Comparison of ENCODE assay signal across 18 mouse cellular contexts in genomic region chr2:131808856-131809255, GRCm38 (mm10). TPM values are rescaled to one million over a fixed set of nuclear protein-coding genes. Genes with fewer than 3 reads are reported as not detected.
A peak's percentile ranks its signal among the peaks of the same experiment; 100 is the strongest.
DNase-seq lines count a peak whose midpoint lies in the region; ATAC-seq and TF ChIP-seq lines count a peak whose summit lies in the region.
"Had no signal": no experiment of that assay in that cellular context is flagged by ENCODE, and none has a peak within 500 bp of the region (broad histone marks: within the 10 kb centered on the region; RNA-seq: fewer than 3 reads in every experiment).

No protein-coding gene starts in this region.

- DNase-seq in hindbrain, embryonic 14.5 days (ENCODE audit: low spot score), result no peak
- DNase-seq in stomach, postnatal 0 days (ENCODE audit: low spot score), result no peak
- no peak for DNase-seq in thymus, postnatal 10 days (ENCODE audit: low spot score in 2 of 2)
- DNase-seq in adrenal gland, postnatal 25 days, result no peak
- DNase-seq: cerebellum, adult 9-10 months; gastrocnemius, postnatal 14 days; lung, postnatal 14 days; right cerebral cortex, postnatal 14 days had no signal

- no peak for TF ChIP-seq CTCF in stomach, postnatal 0 days (IDR thresholded peaks at IDR 0.05; ENCODE audit: low read depth)

- H3K27me3 ChIP-seq in hindbrain, embryonic 13.5 days, result peaks cover 16% of the 10 kb centered on the region
- peaks cover 5% of the 10 kb centered on the region for H3K27me3 ChIP-seq in hindbrain, embryonic 14.5 days (ENCODE audit: control insufficient read depth, insufficient read depth, low read length)
- no peaks in the 10 kb centered on the region for H3K27me3 ChIP-seq in stomach, embryonic 15.5 days (replicated peaks)
- no peaks in the 10 kb centered on the region for H3K27me3 ChIP-seq in stomach, postnatal 0 days (ENCODE audit: control insufficient read depth, insufficient read depth, low read length)
- H3K27me3 ChIP-seq in neural tube, embryonic 13.5 days, result peaks cover 9% of the 10 kb centered on the region; the same call in 1 of the 2 replicates
- H3K27me3 ChIP-seq: forebrain, embryonic 15.5 days had no signal

- 38% methylated on average over 7 of the region's 7 CpGs for WGBS in hindbrain, embryonic 13.5 days
- 27% methylated on average over 7 of the region's 7 CpGs for WGBS in hindbrain, embryonic 14.5 days
- 45% methylated on average over 7 of the region's 7 CpGs for WGBS in stomach, embryonic 15.5 days
- WGBS in stomach, postnatal 0 days, result 45% methylated on average over 7 of the region's 7 CpGs
- WGBS in neural tube, embryonic 13.5 days, result 30% methylated on average over 7 of the region's 7 CpGs

- TF ChIP-seq EP300 in stomach, postnatal 0 days (optimal IDR thresholded peaks at IDR 0.05), result no peak

- no peak for ATAC-seq in hindbrain, embryonic 13.5 days (ENCODE audit: low FRiP score)
- no peak for ATAC-seq in hindbrain, embryonic 14.5 days (ENCODE audit: low FRiP score)
- ATAC-seq in stomach, embryonic 15.5 days (ENCODE audit: insufficient read depth, low FRiP score, low read depth), result no peak
- ATAC-seq in stomach, postnatal 0 days (ENCODE audit: low FRiP score, low TSS enrichment), result no peak
- ATAC-seq in granulocyte monocyte progenitor cell, adult 5-6 weeks (replicated peaks; ENCODE audit: poor library complexity, severe bottlenecking), result peak; percentile 79
- no peak for ATAC-seq in neural tube, embryonic 13.5 days (ENCODE audit: low read depth)
- ATAC-seq: forebrain, embryonic 15.5 days had no signal

- 0 out of 2 replicates have a peak, but pooled peaks cover 6% of the 10 kb centered on the region for H3K4me1 ChIP-seq in hindbrain, embryonic 13.5 days (replicated peaks)
- no peaks in the 10 kb centered on the region for H3K4me1 ChIP-seq in hindbrain, embryonic 14.5 days (replicated peaks; ENCODE audit: control insufficient read depth, insufficient read depth, low read length)
- H3K4me1 ChIP-seq in stomach, embryonic 15.5 days, result no peaks in the 10 kb centered on the region
- no peaks in the 10 kb centered on the region for H3K4me1 ChIP-seq in stomach, postnatal 0 days (replicated peaks; ENCODE audit: control insufficient read depth, insufficient read depth)
- H3K4me1 ChIP-seq in neural tube, embryonic 13.5 days (replicated peaks), result peaks cover 8% of the 10 kb centered on the region
- H3K4me1 ChIP-seq: forebrain, embryonic 15.5 days had no signal

- H3K27ac ChIP-seq in hindbrain, embryonic 13.5 days, result no peak overlapping the region
- no peak overlapping the region for H3K27ac ChIP-seq in hindbrain, embryonic 14.5 days
- no peak overlapping the region for H3K27ac ChIP-seq in stomach, embryonic 15.5 days
- no peak overlapping the region for H3K27ac ChIP-seq in stomach, postnatal 0 days (replicated peaks)
- no peak overlapping the region for H3K27ac ChIP-seq in neural tube, embryonic 13.5 days (replicated peaks)
- H3K27ac ChIP-seq: embryonic facial prominence, embryonic 13.5 days; forebrain, embryonic 15.5 days; hindbrain, embryonic 12.5 days; liver, embryonic 14.5 days had no signal

- 0 out of 2 replicates have a peak overlapping the region, but pooled peaks have one; percentile 49 for H3K9ac ChIP-seq in hindbrain, embryonic 13.5 days
- H3K9ac ChIP-seq in hindbrain, embryonic 14.5 days, result no peak overlapping the region
- no peak overlapping the region for H3K9ac ChIP-seq in stomach, embryonic 15.5 days
- no peak overlapping the region for H3K9ac ChIP-seq in stomach, postnatal 0 days (ENCODE audit: low read length)
- no peak overlapping the region for H3K9ac ChIP-seq in neural tube, embryonic 13.5 days
- H3K9ac ChIP-seq: embryonic facial prominence, embryonic 13.5 days; forebrain, embryonic 15.5 days; hindbrain, embryonic 12.5 days; liver, embryonic 14.5 days had no signal

- no peak overlapping the region for H3K4me2 ChIP-seq in hindbrain, embryonic 13.5 days
- H3K4me2 ChIP-seq in hindbrain, embryonic 14.5 days (replicated peaks), result no peak overlapping the region
- H3K4me2 ChIP-seq in stomach, embryonic 15.5 days, result 0 out of 2 replicates have a peak overlapping the region, but pooled peaks have one; percentile 5
- H3K4me2 ChIP-seq in stomach, postnatal 0 days (replicated peaks; ENCODE audit: low read depth), result no peak overlapping the region
- H3K4me2 ChIP-seq in neural tube, embryonic 13.5 days, result peak overlapping the region; percentile 7; the same call in 1 of the 2 replicates
- H3K4me2 ChIP-seq: embryonic facial prominence, embryonic 13.5 days; forebrain, embryonic 15.5 days; hindbrain, embryonic 12.5 days had no signal

- H3K36me3 ChIP-seq in hindbrain, embryonic 13.5 days, result no peaks in the 10 kb centered on the region
- H3K36me3 ChIP-seq in hindbrain, embryonic 14.5 days (replicated peaks; ENCODE audit: control insufficient read depth, insufficient read depth), result no peaks in the 10 kb centered on the region
- H3K36me3 ChIP-seq in stomach, embryonic 15.5 days, result no peaks in the 10 kb centered on the region
- no peaks in the 10 kb centered on the region for H3K36me3 ChIP-seq in stomach, postnatal 0 days (ENCODE audit: control insufficient read depth, insufficient read depth, low read length)
- no peaks in the 10 kb centered on the region for H3K36me3 ChIP-seq in neural tube, embryonic 13.5 days
- H3K36me3 ChIP-seq: embryonic facial prominence, embryonic 13.5 days; forebrain, embryonic 15.5 days; hindbrain, embryonic 12.5 days had no signal

- no peaks in the 10 kb centered on the region for H3K9me3 ChIP-seq in hindbrain, embryonic 13.5 days
- H3K9me3 ChIP-seq in hindbrain, embryonic 14.5 days (ENCODE audit: control insufficient read depth, low read length), result no peaks in the 10 kb centered on the region
- no peaks in the 10 kb centered on the region for H3K9me3 ChIP-seq in stomach, embryonic 15.5 days
- no peaks in the 10 kb centered on the region for H3K9me3 ChIP-seq in stomach, postnatal 0 days (ENCODE audit: control insufficient read depth, low read length)
- H3K9me3 ChIP-seq in neural tube, embryonic 13.5 days, result no peaks in the 10 kb centered on the region
- H3K9me3 ChIP-seq: embryonic facial prominence, embryonic 13.5 days; forebrain, embryonic 15.5 days; hindbrain, embryonic 12.5 days had no signal

- no peak overlapping the region for H3K4me3 ChIP-seq in hindbrain, embryonic 13.5 days
- no peak overlapping the region for H3K4me3 ChIP-seq in hindbrain, embryonic 14.5 days (replicated peaks; ENCODE audit: low read length)
- H3K4me3 ChIP-seq in stomach, embryonic 15.5 days (replicated peaks), result no peak overlapping the region
- no peak overlapping the region for H3K4me3 ChIP-seq in stomach, postnatal 0 days (ENCODE audit: low read depth, low read length)
- H3K4me3 ChIP-seq in neural tube, embryonic 13.5 days, result no peak overlapping the region
- H3K4me3 ChIP-seq: embryonic facial prominence, embryonic 13.5 days; forebrain, embryonic 15.5 days; hindbrain, embryonic 12.5 days had no signal

RNA-seq across cellular contexts. Expression of gene Erv3, which starts 50.7 kb away (rescaled TPM):
- polyA plus RNA-seq in hindbrain, embryonic 13.5 days (2015; fragmentation: Nextera tagmentation; extraction: Ambion mirVana), result not detected in 2 replicates
- 0.07 TPM in 1 of 2 replicates, not detected in the other for polyA plus RNA-seq in hindbrain, embryonic 14.5 days (2014; fragmentation: Nextera tagmentation; extraction: Ambion mirVana)
- polyA plus RNA-seq in stomach, embryonic 15.5 days (2015; fragmentation: Nextera tagmentation; extraction: Ambion mirVana), result not detected in 2 replicates
- 0.02 TPM in 1 of 2 replicates, not detected in the other for polyA plus RNA-seq in stomach, postnatal 0 days (2015; fragmentation: Nextera tagmentation; extraction: Ambion mirVana)
- total RNA-seq in granulocyte monocyte progenitor cell, adult 5-6 weeks (2014; fragmentation: Nextera tagmentation), result not detected in 2 replicates
- not detected in 2 replicates for total RNA-seq in granulocyte monocyte progenitor cell, adult 5-6 weeks (2017)
- polyA plus RNA-seq in neural tube, embryonic 13.5 days (2015; fragmentation: Nextera tagmentation; extraction: Ambion mirVana), result 0.07 TPM in 1 of 2 replicates, not detected in the other
- not detected in 2 replicates for total RNA-seq in adrenal gland, postnatal 25 days (2021)
- total RNA-seq: gastrocnemius, postnatal 14 days had no signal
- polyA plus RNA-seq: embryonic facial prominence, embryonic 13.5 days; forebrain, embryonic 15.5 days; heart, embryonic 14.5 days; hindbrain, embryonic 12.5 days; kidney, embryonic 14.5 days had no signal

Comparison
In these comparisons a context has a peak if more than half of its experiments do, and no peak if none do; other contexts are left out.
1. H3K4me2 ChIP-seq: peak in stomach, embryonic 15.5 days (single experiment) and neural tube, embryonic 13.5 days (single experiment); none in hindbrain, embryonic 13.5 days (single experiment), hindbrain, embryonic 14.5 days (single experiment) and stomach, postnatal 0 days (single experiment).